7 mouse cellular contexts compared by ENCODE assay signal in genomic region chr6:72926755-72927482, GRCm38 (mm10). TPM values are rescaled to one million over a fixed set of nuclear protein-coding genes. Genes with fewer than 3 reads are reported as not detected.
DNase-seq lines count a peak whose midpoint lies in the region; ATAC-seq and TF ChIP-seq lines count a peak whose summit lies in the region.

No protein-coding gene starts in this region.

- dilution Hi-C loops in CH12.LX (cut with MboI; ENCODE audit: extremely low pct_ligation_motif_present, extremely low pct_unique_long_range_greater_than_20kb, low sequenced_read_pairs): no loop called here

- intact Hi-C loops in left cerebral cortex, postnatal 36 days (cut with DNase I): no loop called here

- no peaks in the 10 kb centered on the region for H3K79me2 ChIP-seq in CH12.LX (replicated peaks; ENCODE audit: control insufficient read depth, extremely low read depth, insufficient read depth, poor library complexity, severe bottlenecking)

- DNase-seq in 3134 (ENCODE audit: extremely low read depth, insufficient read length, low spot score) (peak; percentile 87), CH12.LX (ENCODE audit: extremely low read depth) (no peak)
- DNase-seq in embryo, embryonic 11.5 days (ENCODE audit: low read depth, low spot score): peak; percentile 4
- DNase-seq in left cerebral cortex, postnatal 36 days (ENCODE audit: low spot score in 2 of 2): peak; percentile 11 to 12
- DNase-seq in ovary, postnatal 36 days (ENCODE audit: low spot score): peak; percentile 11
- DNase-seq in c-Kit-positive CD71-positive TER-119-positive erythroid progenitor cells, embryonic 14.5 days (ENCODE audit: low spot score): no peak

- TF ChIP-seq POLR2A in CH12.LX (IDR thresholded peaks at IDR 0.05; ENCODE audit: low read depth, low read length): no peak

- TF ChIP-seq EP300 in CH12.LX (IDR thresholded peaks at IDR 0.05; ENCODE audit: low read length): no peak

- TF ChIP-seq RAD21 in CH12.LX (IDR thresholded peaks at IDR 0.05; ENCODE audit: low read depth, low read length): no peak

- H3K9me3 ChIP-seq in CH12.LX (replicated peaks; ENCODE audit: low read length): no peaks in the 10 kb centered on the region
- no peaks in the 10 kb centered on the region for H3K9me3 ChIP-seq in heart, embryonic 13.5 days

- peaks cover 6 to 19% of the 10 kb centered on the region in 2 experiments for H3K4me1 ChIP-seq in CH12.LX (ENCODE audit: control insufficient read depth in 1 of 2, insufficient read depth in 2 of 2)
- peaks cover 14% of the 10 kb centered on the region for H3K4me1 ChIP-seq in heart, embryonic 13.5 days

- whole genome bisulfite sequencing in heart, embryonic 13.5 days: 13% methylated on average over 9 of the region's 9 CpGs

- H3K27ac ChIP-seq in CH12.LX (ENCODE audit: insufficient read depth, low read depth): no peak overlapping the region
- peak overlapping the region; percentile 84 for H3K27ac ChIP-seq in heart, embryonic 13.5 days (replicated peaks)

- H3K36me3 ChIP-seq in CH12.LX (replicated peaks in 1 of 2; ENCODE audit: control insufficient read depth in 1 of 2, insufficient read depth in 1 of 2, low read length in 1 of 2): no peaks in the 10 kb centered on the region
- no peaks in the 10 kb centered on the region for H3K36me3 ChIP-seq in heart, embryonic 13.5 days

- no peak for TF ChIP-seq CTCF in CH12.LX (conservative IDR thresholded peaks at IDR 0.05 in 1 of 2, IDR thresholded peaks at IDR 0.05 in 1 of 2; ENCODE audit: low read depth in 2 of 2, low read length in 2 of 2)

- no peaks in the 10 kb centered on the region for H3K27me3 ChIP-seq in CH12.LX (replicated peaks)
- H3K27me3 ChIP-seq in heart, embryonic 13.5 days (replicated peaks): no peaks in the 10 kb centered on the region

- in situ Hi-C loops in CH12.LX (cut with MboI; ENCODE audit: low pct_ligation_motif_present, low pct_unique_long_range_greater_than_20kb, low sequenced_read_pairs): no loop called here

- peak; percentile 60 for ATAC-seq in heart, embryonic 13.5 days (ENCODE audit: extremely low read depth, insufficient number of reproducible peaks, low FRiP score, low TSS enrichment)

- H3K4me3 ChIP-seq in CH12.LX (replicated peaks in 1 of 3; ENCODE audit: low read depth in 2 of 3, low read length in 2 of 3, poor library complexity in 1 of 3): no peak overlapping the region
- no peak overlapping the region for H3K4me3 ChIP-seq in heart, embryonic 13.5 days

- H3K4me2 ChIP-seq in CH12.LX (ENCODE audit: insufficient read depth, low read depth, poor library complexity, severe bottlenecking): 0 out of 2 replicates have a peak overlapping the region, but pooled peaks have one; percentile 51
- peak overlapping the region; percentile 46 for H3K4me2 ChIP-seq in heart, embryonic 13.5 days

- no peak overlapping the region; the same call in 1 of the 2 replicates for H3K9ac ChIP-seq in CH12.LX (ENCODE audit: insufficient read depth, low read depth)
- H3K9ac ChIP-seq in heart, embryonic 13.5 days: no peak overlapping the region

TF ChIP-seq in CH12.LX, 34 proteins besides CTCF, POLR2A, EP300 and RAD21:
- no peak for TF ChIP-seq SIN3A (IDR thresholded peaks at IDR 0.05; ENCODE audit: low read length)
- TF ChIP-seq MAFK (IDR thresholded peaks at IDR 0.05; ENCODE audit: insufficient replicate concordance, low read length): no peak
- TF ChIP-seq MAZ (IDR thresholded peaks at IDR 0.05; ENCODE audit: low read depth, low read length): no peak
- TF ChIP-seq JUN (IDR thresholded peaks at IDR 0.05; ENCODE audit: insufficient read depth, low read depth, low read length): no peak
- no peak for TF ChIP-seq ZNF384 (IDR thresholded peaks at IDR 0.05; ENCODE audit: low read depth, low read length)
- TF ChIP-seq TBP (conservative IDR thresholded peaks at IDR 0.05; ENCODE audit: low read depth, low read length): no peak
- no peak for TF ChIP-seq JUND (conservative IDR thresholded peaks at IDR 0.05; ENCODE audit: low read depth, low read length)
- TF ChIP-seq RCOR1 (conservative IDR thresholded peaks at IDR 0.05; ENCODE audit: low read depth, low read length): no peak
- no peak for TF ChIP-seq SMC3 (IDR thresholded peaks at IDR 0.05; ENCODE audit: low read depth, low read length)
- no peak for TF ChIP-seq CHD1 (IDR thresholded peaks at IDR 0.05; ENCODE audit: low read depth, low read length)
- TF ChIP-seq ZC3H11A (IDR thresholded peaks at IDR 0.05; ENCODE audit: low read depth, low read length): no peak
- TF ChIP-seq E2F4 (IDR thresholded peaks at IDR 0.05; ENCODE audit: insufficient replicate concordance, low read depth, low read length): no peak
- TF ChIP-seq ELF1 (IDR thresholded peaks at IDR 0.05; ENCODE audit: low read depth, low read length): no peak
- no peak for TF ChIP-seq MXI1 (IDR thresholded peaks at IDR 0.05; ENCODE audit: low read depth, low read length)
- TF ChIP-seq PAX5 (IDR thresholded peaks at IDR 0.05; ENCODE audit: low read length): no peak
- no peak for TF ChIP-seq USF1 (IDR thresholded peaks at IDR 0.05; ENCODE audit: low read depth, low read length)
- TF ChIP-seq BHLHE40 (IDR thresholded peaks at IDR 0.05; ENCODE audit: low read depth, low read length): no peak

RNA-seq across cellular contexts. Expression of gene Kcmf1, which starts 27.1 kb away (rescaled TPM):
- 82.5 and 108 TPM in 2 replicates for total RNA-seq in CH12.LX (2012; rRNA removed)
- total RNA-seq in CH12.LX (2014; rRNA removed): 97.6 and 98.0 TPM in 2 replicates
- polyA plus RNA-seq in CH12.LX (2012; ENCODE audit: insufficient read length, low read depth): 161 and 207 TPM in 2 replicates
- 27.1 and 30.4 TPM in 2 replicates for polyA plus RNA-seq in heart, embryonic 13.5 days (2015; fragmentation: Nextera tagmentation; extraction: Ambion mirVana)
- 10 to 100 TPM; 64.1 to 71.5 TPM for total RNA-seq in left cerebral cortex, postnatal 36 days (2021)

RNA-seq across cellular contexts. Expression of gene Tmsb10, which starts 31.6 kb away (rescaled TPM):
- total RNA-seq in CH12.LX (2012; rRNA removed) (223 and 253 TPM in 2 replicates), CH12.LX (2014; rRNA removed) (277 and 379 TPM in 2 replicates)
- polyA plus RNA-seq in CH12.LX (2012; ENCODE audit: insufficient read length, low read depth): 479 and 722 TPM in 2 replicates
- polyA plus RNA-seq in heart, embryonic 13.5 days (2015; fragmentation: Nextera tagmentation; extraction: Ambion mirVana): 1,351 and 1,381 TPM in 2 replicates
- total RNA-seq in left cerebral cortex, postnatal 36 days (2021): 100 to 1,000 TPM; 504 to 568 TPM

Comparison
In these comparisons a context has a peak if more than half of its experiments do, and no peak if none do; other contexts are left out.
1. DNase-seq: peak in 3134 (single experiment), embryo, embryonic 11.5 days (single experiment), left cerebral cortex, postnatal 36 days (2 of 2) and ovary, postnatal 36 days (single experiment); none in CH12.LX (single experiment) and c-Kit-positive CD71-positive TER-119-positive erythroid progenitor cells, embryonic 14.5 days (single experiment).